Mouse (Mus musculus) ovary, postnatal 10 days (tissue): ENCODE data around the gene Traf3ip1.
A peak's percentile ranks its signal among the peaks of the same experiment; 100 is the strongest.

Experiments used
- DNase-seq: peaks from one replicate; pipeline ENCODE4 v3.0.0; 2022; ENCODE audit warnings: low spot score

Gene Traf3ip1

GRCm38 (mm10) chr1:91494457-91495140 is at the start of gene Traf3ip1:
Gene Traf3ip1, plus strand, starts transcription at chr1:91494647.
- peak; percentile 75 for DNase-seq

DNA sequence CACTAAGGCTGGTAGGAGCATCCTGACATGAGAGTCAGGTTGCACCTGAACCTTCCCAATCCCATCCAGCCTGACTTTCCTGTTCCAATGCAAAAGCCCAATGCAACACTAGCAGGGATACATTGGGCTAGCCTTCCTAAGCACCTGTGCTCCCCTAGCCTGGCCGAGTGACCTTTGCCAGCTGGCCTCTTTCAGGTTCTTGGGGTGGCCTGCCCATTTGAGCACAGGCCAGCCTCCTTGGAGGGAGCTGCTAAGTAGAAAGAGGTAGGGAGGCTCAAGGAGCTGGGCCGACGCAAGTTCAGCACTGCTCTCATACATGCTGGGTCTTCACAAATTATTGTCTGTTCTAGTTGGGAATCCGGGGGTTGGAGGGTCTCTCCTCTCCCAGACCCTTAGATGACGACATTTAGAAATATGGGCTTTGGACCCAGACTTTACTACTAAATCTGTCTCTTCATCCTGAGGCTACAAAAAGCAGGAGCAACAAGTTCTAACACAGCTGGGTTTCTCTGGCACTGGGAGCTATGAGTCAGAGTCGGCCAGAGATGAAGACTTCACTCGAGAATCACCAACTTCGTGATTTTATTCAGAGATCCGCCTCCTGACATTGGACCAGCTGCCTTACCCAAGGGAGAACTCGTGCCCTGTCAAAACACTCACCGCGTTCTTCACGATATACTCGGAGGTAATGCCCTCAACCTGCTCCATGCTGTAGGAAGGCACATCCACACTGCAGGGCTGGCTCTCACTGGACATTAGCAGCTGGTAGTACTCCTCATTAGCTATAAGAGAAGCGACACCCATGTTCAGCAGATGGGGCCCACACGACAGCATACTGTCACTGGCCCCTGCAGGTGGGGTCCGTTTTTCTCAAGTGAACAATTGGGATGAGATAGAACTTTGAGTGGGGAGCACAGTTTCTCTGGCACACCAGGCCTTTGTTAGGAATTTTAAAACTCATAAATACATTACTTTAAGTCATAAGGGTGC is 49.3 kb upstream of the Traf3ip1 start:
- DNase-seq = no peak

GRCm38 (mm10) chr1:91446060-91446459 is 48.4 kb upstream of the Traf3ip1 start:
- no peak for DNase-seq

GRCm38 (mm10) chr1:91446511-91446910 is 47.9 kb upstream of the Traf3ip1 start:
- DNase-seq = no peak

GRCm38 (mm10) chr1:91448688-91449087 is 45.8 kb upstream of the Traf3ip1 start:
- DNase-seq = no peak

GRCm38 (mm10) chr1:91450851-91451250 is 43.6 kb upstream of the Traf3ip1 start:
- DNase-seq = no peak

- DNase-seq = no peak
These were observed 42.8 kb upstream of the Traf3ip1 start for GRCm38 (mm10) chr1:91451547-91452084.

DNA sequence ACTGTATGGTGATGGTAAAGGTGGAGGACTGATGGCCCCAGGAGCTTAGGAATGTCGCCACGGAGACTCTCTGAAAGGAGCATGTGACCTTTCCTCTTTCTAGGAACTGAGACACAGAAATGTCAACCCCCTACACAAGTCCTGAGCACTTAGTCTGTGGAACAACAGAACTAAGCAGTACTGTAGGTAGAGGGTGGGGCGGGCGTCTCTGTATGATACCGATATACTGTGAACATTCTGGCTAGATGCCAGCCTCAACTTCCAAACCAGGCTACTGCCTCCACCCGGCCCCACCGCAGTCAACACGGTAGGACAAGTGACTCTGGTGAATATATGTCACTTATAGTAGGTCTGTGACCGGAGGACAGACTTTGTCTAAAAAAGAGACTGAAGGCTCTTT is 40.5 kb upstream of the Traf3ip1 start:
- DNase-seq = no peak

DNA sequence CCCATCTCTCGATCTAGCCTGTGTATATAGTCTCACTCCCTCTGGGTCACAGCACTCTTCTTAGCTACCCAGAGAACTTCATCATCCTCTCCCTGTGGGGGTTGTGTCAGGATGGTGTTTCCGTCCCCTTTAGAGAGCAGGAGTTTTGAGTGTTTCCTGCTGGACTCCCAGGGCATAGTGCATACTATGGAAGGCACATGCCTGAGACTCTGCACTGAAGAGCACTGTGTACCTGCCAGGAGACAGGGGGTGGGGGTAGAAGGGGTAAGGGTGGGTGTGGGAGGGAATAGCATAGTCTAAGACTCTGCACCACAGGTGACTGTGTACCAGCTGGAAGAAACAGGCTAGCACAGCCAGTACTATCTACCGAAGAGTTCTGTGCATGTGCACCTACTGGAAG is 40.1 kb upstream of the Traf3ip1 start:
- DNase-seq = no peak

- DNase-seq = no peak
These were observed 39.5 kb upstream of the Traf3ip1 start for GRCm38 (mm10) chr1:91454927-91455326.

- no peak for DNase-seq
These were observed 38.7 kb upstream of the Traf3ip1 start for GRCm38 (mm10) chr1:91455661-91456161.

GRCm38 (mm10) chr1:91456301-91456801 is 38.1 kb upstream of the Traf3ip1 start:
- DNase-seq = no peak

- DNase-seq = no peak
These were observed 37.3 kb upstream of the Traf3ip1 start for GRCm38 (mm10) chr1:91457116-91457515.

GRCm38 (mm10) chr1:91457698-91458097 is 36.7 kb upstream of the Traf3ip1 start:
- no peak for DNase-seq

- no peak for DNase-seq
These were observed 36.1 kb upstream of the Traf3ip1 start for GRCm38 (mm10) chr1:91458223-91458861.

GRCm38 (mm10) chr1:91459059-91459809 is 35.2 kb upstream of the Traf3ip1 start, which contains the start of gene Per2:
Gene Per2, minus strand, starts transcription at chr1:91459324.
- DNase-seq = peak; percentile 94

DNA sequence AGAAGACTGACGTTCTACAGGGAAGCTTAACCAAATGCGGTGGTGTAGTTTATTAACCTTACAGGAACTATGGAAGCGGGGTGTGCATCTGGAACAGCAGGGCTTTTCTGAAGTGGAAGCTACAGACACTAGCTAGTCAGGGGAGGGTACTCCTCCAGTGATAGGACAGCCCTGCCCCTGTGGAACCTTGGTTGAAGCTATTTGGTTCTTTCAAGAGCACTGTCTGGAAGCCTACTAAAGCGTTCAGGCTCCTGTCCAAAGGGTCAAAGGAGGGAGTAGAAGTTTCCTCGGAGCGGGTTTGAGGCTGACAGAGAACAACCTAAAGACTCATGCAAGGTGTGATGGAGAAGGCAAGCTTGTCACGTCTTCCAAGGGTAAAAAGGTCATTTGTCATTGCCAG is 34.4 kb upstream of the Traf3ip1 start:
- DNase-seq = no peak

DNA sequence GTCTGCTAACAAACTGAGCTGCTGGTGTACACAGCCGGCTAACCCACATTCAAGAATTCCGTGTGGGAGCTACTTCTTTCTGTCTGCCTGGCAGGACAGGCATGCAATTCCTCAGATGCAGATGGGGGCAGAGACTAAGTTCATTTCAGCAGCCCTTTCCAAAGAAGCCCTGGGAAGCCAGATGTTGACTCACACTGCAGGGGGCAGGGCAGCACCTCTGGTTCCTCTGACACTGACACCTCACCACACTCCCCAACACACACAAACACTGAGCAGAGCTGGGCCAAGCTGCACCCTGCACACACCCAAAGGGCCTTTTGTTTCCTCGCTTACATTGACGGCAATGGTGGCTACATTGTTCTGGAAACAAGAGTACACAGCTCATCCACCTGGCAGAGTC is 33.9 kb upstream of the Traf3ip1 start:
- DNase-seq = no peak

DNA sequence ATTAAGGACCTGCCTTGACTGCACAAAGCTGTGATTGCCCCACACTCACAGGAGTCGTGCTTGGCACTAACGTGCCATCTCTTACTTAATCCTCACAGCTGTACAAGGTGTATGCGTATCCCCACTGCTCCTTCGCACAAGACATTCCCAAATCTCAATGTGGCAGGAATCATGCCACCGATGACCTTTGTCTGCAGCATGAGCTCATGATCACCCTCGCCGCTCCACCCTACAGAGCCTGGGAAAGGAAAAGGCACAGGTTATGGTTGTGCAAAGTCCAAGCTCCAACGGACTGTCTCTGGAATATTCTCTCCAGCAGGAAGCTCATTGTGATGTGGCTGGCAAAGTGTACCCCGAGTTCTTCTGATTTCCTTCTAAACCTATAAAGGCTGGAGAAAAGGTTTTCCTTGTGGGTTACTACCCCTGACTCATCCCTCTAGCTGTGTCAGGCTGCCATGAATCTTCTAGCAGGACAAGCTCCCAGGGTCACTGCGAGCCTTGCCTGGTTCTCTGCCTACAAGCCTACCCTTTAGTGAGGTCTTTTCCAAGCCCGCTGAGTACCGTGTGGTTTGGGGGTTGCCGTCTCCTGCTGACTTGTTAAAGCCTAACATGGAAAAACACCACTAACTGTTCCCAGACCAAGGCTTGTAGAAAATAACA is 31.0 kb upstream of the Traf3ip1 start:
- no peak for DNase-seq

DNA sequence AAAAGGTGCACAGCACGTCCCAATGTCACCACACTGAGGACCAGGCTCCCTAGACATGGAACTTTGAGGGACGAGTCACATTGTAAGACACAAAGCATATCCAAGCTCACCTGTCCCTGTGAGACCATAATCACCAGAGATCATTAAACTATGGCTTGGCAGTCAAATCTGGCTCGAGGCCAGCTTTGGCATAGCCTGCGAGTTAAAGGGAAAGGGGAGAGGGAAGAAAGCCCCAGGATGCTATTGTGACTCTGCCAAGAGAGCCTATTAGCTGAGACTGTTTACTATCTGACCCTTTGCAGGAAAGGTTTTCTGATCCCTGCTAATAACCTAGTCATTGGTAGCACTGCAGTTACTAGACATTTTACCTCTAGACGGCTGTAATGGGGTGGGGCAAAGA is 30.0 kb upstream of the Traf3ip1 start:
- no peak for DNase-seq

- no peak for DNase-seq
These were observed 29.2 kb upstream of the Traf3ip1 start for GRCm38 (mm10) chr1:91465244-91465643.
